Mouse (Mus musculus) hindbrain, embryonic 11.5 days (tissue): ENCODE measurements around the gene Rspry1. TPM values are rescaled to one million over a fixed set of nuclear protein-coding genes. Genes with fewer than 3 reads are reported as not detected.

Experiments
- ATAC-seq: fragments of 200-750 bp; cut with Nextera tagmentation; 2 replicates; pipeline ENCODE4 v1.8.0; 2017; ENCODE audit warnings: mild to moderate bottlenecking, moderate TSS enrichment, moderate library complexity; ENCODE audit not compliant: low FRiP score
- DNase-seq: peaks from one replicate; pipeline ENCODE4 v3.0.0-alpha.2; 2015; ENCODE audit warnings: low spot score
- H3K27ac ChIP-seq: fragments of 300-500 bp; sonication (generic); 2 replicates; pipeline ENCODE4 v1.5.1; 2014; ENCODE audit warnings: mild to moderate bottlenecking, low read depth, low read length
- H3K27me3 ChIP-seq: fragments of 300-500 bp; sonication (generic); 2 replicates; pipeline ENCODE4 v1.6.1; 2014; ENCODE audit warnings: mild to moderate bottlenecking, low read length, moderate library complexity, mixed read lengths; ENCODE audit not compliant: control insufficient read depth, insufficient read depth
- H3K36me3 ChIP-seq: fragments of 300-500 bp; sonication (generic); 2 replicates; pipeline ENCODE4 v1.6.1; 2014; ENCODE audit warnings: mild to moderate bottlenecking, low read length, moderate library complexity, mixed read lengths; ENCODE audit not compliant: control insufficient read depth, insufficient read depth
- H3K4me1 ChIP-seq: fragments of 300-500 bp; sonication (generic); replicated peaks from 2 replicates; pipeline ENCODE4 v1.6.1; 2014; ENCODE audit warnings: low read length, mixed read lengths; ENCODE audit not compliant: control insufficient read depth, insufficient read depth
- H3K4me2 ChIP-seq: fragments of 300-500 bp; sonication (generic); replicated peaks from 2 replicates; pipeline ENCODE4 v1.6.1; 2014; ENCODE audit warnings: mild to moderate bottlenecking, low read depth, low read length
- H3K4me3 ChIP-seq: fragments of 300-500 bp; sonication (generic); 2 replicates; pipeline ENCODE4 v1.5.1; 2014; ENCODE audit warnings: low read depth, low read length
- H3K9ac ChIP-seq: fragments of 300-500 bp; sonication (generic); 2 replicates; pipeline ENCODE4 v1.6.1; 2014; ENCODE audit warnings: low read depth, low read length
- H3K9me3 ChIP-seq: fragments of 300-500 bp; sonication (generic); 2 replicates; pipeline ENCODE4 v1.6.1; 2016; ENCODE audit warnings: low read length; ENCODE audit not compliant: control insufficient read depth
- WGBS: fragments of 180-500 bp; shearing (Covaris S2); extraction: QIAGEN DNeasy Blood & Tissue Kit; methylation state at CpG from one replicate; pipeline ENCODE4 v1.1.7; 2014; 5-methylcytosine and 5-hydroxymethylcytosine counted together
- polyA plus RNA-seq: library from polyadenylated mRNA; unstranded; fragments of >200 nt; fragmentation: Nextera tagmentation; extraction: Ambion mirVana; gene quantifications from 2 replicates; pipeline ENCODE4 v1.2.1, GENCODE M21; 2014

Gene Rspry1
- polyA plus RNA-seq, 1 experiment from 2014 or later: 45.5 TPM

GRCm38 (mm10) chr8:94682732-94683524 is 81.2 kb downstream of the Rspry1 start:
- ATAC-seq (no peak), DNase-seq (no peak)
- Histone ChIP-seq H3K4me2 (no peak overlapping the region), H3K36me3 (no peaks in the 10 kb centered on the region), H3K4me3 (no peak overlapping the region), H3K27ac (no peak overlapping the region), H3K4me1 (no peaks in the 10 kb centered on the region), H3K9ac (no peak overlapping the region), H3K9me3 (no peaks in the 10 kb centered on the region), H3K27me3 (no peaks in the 10 kb centered on the region)
- 83% methylated on average over 16 of the region's 16 CpGs for WGBS

- no peak overlapping the region for H3K9ac ChIP-seq
- H3K27ac ChIP-seq: no peak overlapping the region
- H3K4me3 ChIP-seq: no peak overlapping the region
- H3K27me3 ChIP-seq: no peaks in the 10 kb centered on the region
- no peaks in the 10 kb centered on the region for H3K9me3 ChIP-seq
- H3K4me2 ChIP-seq: no peak overlapping the region
- 80% methylated on average over 4 of the region's 4 CpGs for WGBS
- H3K36me3 ChIP-seq: no peaks in the 10 kb centered on the region
- ATAC-seq (no peak), DNase-seq (no peak)
- H3K4me1 ChIP-seq: no peaks in the 10 kb centered on the region
Measured at GRCm38 (mm10) chr8:94684287-94684686, 82.5 kb downstream of the Rspry1 start.

GRCm38 (mm10) chr8:94685953-94686352 is 84.2 kb downstream of the Rspry1 start:
- H3K9ac ChIP-seq: no peak overlapping the region
- H3K36me3 ChIP-seq: no peaks in the 10 kb centered on the region
- WGBS: 78% methylated on average over 9 of the region's 9 CpGs
- no peaks in the 10 kb centered on the region for H3K27me3 ChIP-seq
- H3K9me3 ChIP-seq: no peaks in the 10 kb centered on the region
- no peaks in the 10 kb centered on the region for H3K4me1 ChIP-seq
- no peak overlapping the region for H3K4me3 ChIP-seq
- DNase-seq: no peak
- H3K4me2 ChIP-seq: no peak overlapping the region
- no peak overlapping the region for H3K27ac ChIP-seq
- no peak for ATAC-seq

- ATAC-seq: no peak
- 2% methylated on average over 6 of the region's 6 CpGs for WGBS
- Histone ChIP-seq H3K27me3 (peaks cover 43% of the 10 kb centered on the region), H3K27ac (no peak overlapping the region), H3K9me3 (no peaks in the 10 kb centered on the region), H3K36me3 (no peaks in the 10 kb centered on the region), H3K4me3 (no peak overlapping the region), H3K4me1 (peaks cover 9% of the 10 kb centered on the region), H3K4me2 (no peak overlapping the region), H3K9ac (no peak overlapping the region)
- no peak for DNase-seq
Measured at GRCm38 (mm10) chr8:94694701-94695100, 93.0 kb downstream of the Rspry1 start.

- Histone ChIP-seq H3K9ac (0 out of 2 replicates have a peak overlapping the region, but pooled peaks have one; percentile 11), H3K27me3 (peaks cover 43% of the 10 kb centered on the region), H3K27ac (no peak overlapping the region), H3K36me3 (no peaks in the 10 kb centered on the region), H3K4me1 (peaks cover 9% of the 10 kb centered on the region), H3K9me3 (no peaks in the 10 kb centered on the region), H3K4me3 (peak overlapping the region; percentile 41), H3K4me2 (peak overlapping the region; percentile 69)
- WGBS: 1% methylated on average over 31 of the region's 31 CpGs
- DNase-seq: peak; percentile 55
- ATAC-seq: peak; percentile 49
Measured at GRCm38 (mm10) chr8:94695341-94695993, 93.7 kb downstream of the Rspry1 start.

GRCm38 (mm10) chr8:94695994-94696384 is 94.3 kb downstream of the Rspry1 start, which contains the start of gene Pllp:
Gene Pllp, minus strand, starts transcription at chr8:94696278.
- Histone ChIP-seq H3K4me1 (peaks cover 9% of the 10 kb centered on the region), H3K36me3 (no peaks in the 10 kb centered on the region), H3K9me3 (no peaks in the 10 kb centered on the region), H3K4me2 (peak within 1 kb of the TSS; percentile 69), H3K9ac (0 out of 2 replicates have a peak within 1 kb of the TSS, but pooled peaks have one; percentile 11), H3K27me3 (peaks cover 43% of the 10 kb centered on the region), H3K4me3 (peak within 1 kb of the TSS; percentile 41), H3K27ac (no peak within 1 kb of the TSS)
- DNase-seq (no peak), ATAC-seq (peak; percentile 59)
- 1% methylated on average over 41 of the region's 41 CpGs for WGBS

- Histone ChIP-seq H3K27ac (no peak overlapping the region), H3K36me3 (no peaks in the 10 kb centered on the region), H3K9ac (no peak overlapping the region), H3K9me3 (no peaks in the 10 kb centered on the region), H3K27me3 (peaks cover 43% of the 10 kb centered on the region), H3K4me1 (peaks cover 9% of the 10 kb centered on the region), H3K4me3 (no peak overlapping the region), H3K4me2 (no peak overlapping the region)
- 53% methylated on average over 3 of the region's 3 CpGs for WGBS
- ATAC-seq (no peak), DNase-seq (no peak)
Measured at GRCm38 (mm10) chr8:94696566-94696965, 94.8 kb downstream of the Rspry1 start.

- H3K27ac ChIP-seq: no peak overlapping the region
- peaks cover 9% of the 10 kb centered on the region for H3K4me1 ChIP-seq
- H3K36me3 ChIP-seq: no peaks in the 10 kb centered on the region
- no peak for ATAC-seq
- H3K9ac ChIP-seq: no peak overlapping the region
- H3K9me3 ChIP-seq: no peaks in the 10 kb centered on the region
- 81% methylated on average over 6 of the region's 6 CpGs for WGBS
- no peak for DNase-seq
- peaks cover 40% of the 10 kb centered on the region for H3K27me3 ChIP-seq
- no peak overlapping the region for H3K4me3 ChIP-seq
- H3K4me2 ChIP-seq: no peak overlapping the region
Measured at GRCm38 (mm10) chr8:94697956-94698355, 96.2 kb downstream of the Rspry1 start.
